Mouse (Mus musculus) CH12.LX (cell line): ENCODE data around the gene Socs2. TPM values are rescaled to one million over a fixed set of nuclear protein-coding genes. Genes with fewer than 3 reads are reported as not detected.

Source experiments
- DNase-seq: peaks from one replicate; pipeline ENCODE4 v3.0.0-alpha.2; 2013; ENCODE audit errors: extremely low read depth
- H3K27ac ChIP-seq: 2 replicates; pipeline ENCODE4 v1.5.1; 2012; ENCODE audit warnings: low read depth, mild to moderate bottlenecking, control low read depth, moderate library complexity; ENCODE audit not compliant: insufficient read depth
- H3K27me3 ChIP-seq: replicated peaks from 2 replicates; pipeline ENCODE3; 2012; ENCODE audit warnings: inconsistent platforms
- H3K36me3 ChIP-seq, 2 experiments: replicated peaks in 1 of 2; 2 replicates each; pipeline versions ENCODE3 to v1.6.1; 2012; ENCODE audit warnings: inconsistent platforms in 1 of 2, low read length in 1 of 2, mild to moderate bottlenecking in 1 of 2, mixed read lengths in 1 of 2, moderate library complexity in 1 of 2; ENCODE audit not compliant: control insufficient read depth in 1 of 2, insufficient read depth in 1 of 2
- H3K4me1 ChIP-seq, 2 experiments: 2 replicates each; pipeline ENCODE4 v1.6.1; 2012; ENCODE audit warnings: inconsistent platforms in 1 of 2, moderate library complexity in 1 of 2; ENCODE audit not compliant: insufficient read depth in 2 of 2, control insufficient read depth in 1 of 2
- H3K4me2 ChIP-seq: 2 replicates; pipeline ENCODE4 v1.6.1; 2012; ENCODE audit warnings: low read depth, mild to moderate bottlenecking, control low read depth; ENCODE audit not compliant: poor library complexity, insufficient read depth, severe bottlenecking
- H3K4me3 ChIP-seq, 3 experiments: fragments of 150-350 bp in 1 of 3; sonication (generic) in 1 of 3; replicated peaks in 1 of 3; 2 replicates each; pipeline versions ENCODE3 to v1.5.1; 2011 to 2012; ENCODE audit warnings: low read depth in 2 of 3, low read length in 2 of 3, mild to moderate bottlenecking in 2 of 3, moderate library complexity in 2 of 3, control low read depth in 1 of 3, improper control_type of control experiment in 1 of 3, inconsistent platforms in 1 of 3, mixed read lengths in 1 of 3; ENCODE audit not compliant: poor library complexity in 1 of 3
- H3K79me2 ChIP-seq: replicated peaks from 2 replicates; pipeline ENCODE4 v1.6.1; 2012; ENCODE audit warnings: mild to moderate bottlenecking, moderate library complexity; ENCODE audit not compliant: control insufficient read depth, poor library complexity, insufficient read depth, severe bottlenecking; ENCODE audit errors: extremely low read depth
- H3K9ac ChIP-seq: 2 replicates; pipeline ENCODE4 v1.6.1; 2012; ENCODE audit warnings: low read depth, mild to moderate bottlenecking, control low read depth, moderate library complexity; ENCODE audit not compliant: insufficient read depth
- H3K9me3 ChIP-seq: replicated peaks from 2 replicates; pipeline ENCODE3; 2012; ENCODE audit warnings: low read length, inconsistent platforms, mixed read lengths
- CHD1 ChIP-seq: IDR thresholded peaks from 2 replicates; pipeline ENCODE4 v1.6.1; 2012; ENCODE audit warnings: low read depth, low read length, improper control_type of control experiment, inconsistent platforms
- CTCF ChIP-seq, 2 experiments: IDR thresholded peaks in 1 of 2; conservative IDR thresholded peaks in 1 of 2; 2 replicates each; pipeline ENCODE4 v1.5.1; 2011 to 2012; ENCODE audit warnings: low read depth in 2 of 2, low read length in 2 of 2, improper control_type of control experiment in 1 of 2, inconsistent platforms in 1 of 2, mild to moderate bottlenecking in 1 of 2, moderate library complexity in 1 of 2
- E2F4 ChIP-seq: IDR thresholded peaks from 2 replicates; pipeline ENCODE4 v1.6.1; 2011; ENCODE audit warnings: low read depth, low read length, improper control_type of control experiment; ENCODE audit not compliant: insufficient replicate concordance
- EP300 ChIP-seq: IDR thresholded peaks from 2 replicates; pipeline ENCODE4 v1.6.1; 2011; ENCODE audit warnings: low read length, improper control_type of control experiment
- GABPA ChIP-seq: IDR thresholded peaks from 2 replicates; pipeline ENCODE4 v1.6.1; 2012; ENCODE audit warnings: low read depth, low read length, improper control_type of control experiment, inconsistent platforms; ENCODE audit not compliant: insufficient replicate concordance
- HCFC1 ChIP-seq: IDR thresholded peaks from 2 replicates; pipeline ENCODE4 v1.6.1; 2012; ENCODE audit warnings: low read depth, mild to moderate bottlenecking, inconsistent platforms, low read length, improper control_type of control experiment
- IRF4 ChIP-seq: IDR thresholded peaks from 2 replicates; pipeline ENCODE4 v1.6.1; 2014; ENCODE audit warnings: low read depth, mild to moderate bottlenecking, inconsistent platforms, low read length, improper control_type of control experiment
- JUND ChIP-seq: conservative IDR thresholded peaks from 2 replicates; pipeline ENCODE4 v1.6.1; 2011; ENCODE audit warnings: low read depth, low read length, improper control_type of control experiment
- KAT2A ChIP-seq: IDR thresholded peaks from 2 replicates; pipeline ENCODE4 v1.6.1; 2012; ENCODE audit warnings: low read length, improper control_type of control experiment, inconsistent platforms; ENCODE audit not compliant: insufficient replicate concordance
- MAFK ChIP-seq: IDR thresholded peaks from 2 replicates; pipeline ENCODE4 v1.6.1; 2011; ENCODE audit warnings: low read length, improper control_type of control experiment; ENCODE audit not compliant: insufficient replicate concordance
- MAX ChIP-seq: IDR thresholded peaks from 2 replicates; pipeline ENCODE4 v1.6.1; 2011; ENCODE audit warnings: low read length, improper control_type of control experiment
- MAZ ChIP-seq: IDR thresholded peaks from 2 replicates; pipeline ENCODE4 v1.6.1; 2012; ENCODE audit warnings: low read depth, mild to moderate bottlenecking, inconsistent platforms, low read length, improper control_type of control experiment, moderate library complexity
- MXI1 ChIP-seq: IDR thresholded peaks from 2 replicates; pipeline ENCODE4 v1.6.1; 2011; ENCODE audit warnings: mild to moderate bottlenecking, low read depth, low read length, improper control_type of control experiment
- NRF1 ChIP-seq: IDR thresholded peaks from 2 replicates; pipeline ENCODE4 v1.6.1; 2014; ENCODE audit warnings: low read depth, mild to moderate bottlenecking, inconsistent platforms, low read length, improper control_type of control experiment, moderate library complexity
- POLR2A ChIP-seq: IDR thresholded peaks from 2 replicates; pipeline ENCODE4 v1.6.1; 2011; ENCODE audit warnings: low read depth, mild to moderate bottlenecking, improper control_type of control experiment, low read length
- POLR2AphosphoS2 ChIP-seq: IDR thresholded peaks from 2 replicates; pipeline ENCODE4 v1.6.1; 2011; ENCODE audit warnings: low read depth, low read length, improper control_type of control experiment
- SIN3A ChIP-seq: IDR thresholded peaks from 2 replicates; pipeline ENCODE4 v1.6.1; 2012; ENCODE audit warnings: low read length, improper control_type of control experiment, inconsistent platforms
- TBP ChIP-seq: conservative IDR thresholded peaks from 2 replicates; pipeline ENCODE4 v1.6.1; 2011; ENCODE audit warnings: low read depth, low read length, improper control_type of control experiment
- TCF12 ChIP-seq: IDR thresholded peaks from 2 replicates; pipeline ENCODE4 v1.6.1; 2014; ENCODE audit warnings: low read depth, mild to moderate bottlenecking, inconsistent platforms, low read length, improper control_type of control experiment
- USF1 ChIP-seq: IDR thresholded peaks from 2 replicates; pipeline ENCODE4 v1.6.1; 2014; ENCODE audit warnings: low read depth, mild to moderate bottlenecking, inconsistent platforms, low read length, improper control_type of control experiment
- USF2 ChIP-seq: conservative IDR thresholded peaks from 2 replicates; pipeline ENCODE4 v1.6.1; 2011; ENCODE audit warnings: low read depth, low read length, improper control_type of control experiment
- ZC3H11A ChIP-seq: IDR thresholded peaks from 2 replicates; pipeline ENCODE4 v1.6.1; 2012; ENCODE audit warnings: low read depth, mild to moderate bottlenecking, inconsistent platforms, low read length, improper control_type of control experiment
- ZKSCAN1 ChIP-seq: IDR thresholded peaks from 2 replicates; pipeline ENCODE4 v1.6.1; 2012; ENCODE audit warnings: low read depth, inconsistent platforms, low read length, improper control_type of control experiment, borderline replicate concordance
- ZNF384 ChIP-seq: IDR thresholded peaks from 2 replicates; pipeline ENCODE4 v1.6.1; 2012; ENCODE audit warnings: low read depth, low read length, improper control_type of control experiment, inconsistent platforms
- dilution Hi-C: fragments of 300-500 bp; cut with MboI; formaldehyde crosslinking; loops from 2 replicates; pipeline ENCODE4 v1.14.3; 2020; ENCODE audit warnings: low sequenced_read_pairs; ENCODE audit not compliant: extremely low pct_unique_long_range_greater_than_20kb, extremely low pct_ligation_motif_present
- in situ Hi-C: fragments of 300-500 bp; cut with MboI; formaldehyde crosslinking; loops from 3 replicates; pipeline ENCODE4 v1.14.3; 2019; ENCODE audit warnings: low sequenced_read_pairs, low pct_ligation_motif_present, low pct_unique_long_range_greater_than_20kb, mixed read lengths
- polyA plus RNA-seq: library from polyadenylated mRNA; unstranded; fragments of >175 nt; gene quantifications from 2 replicates; pipeline ENCODE4 v1.2.1, GENCODE M21; 2012; ENCODE audit warnings: low read depth; ENCODE audit not compliant: insufficient read length
- total RNA-seq, 2 experiments: library from RNA; depleted of rRNA; stranded (reverse); fragments of 300-350 nt in 1 of 2; fragments of >200 nt in 1 of 2; gene quantifications; 2 replicates each; pipeline ENCODE4 v1.2.3; 2012 to 2014

Socs2 gene
- total and polyA plus RNA-seq, 3 experiments, result 7.8 to 16.3 (median 15.7) TPM

DNA sequence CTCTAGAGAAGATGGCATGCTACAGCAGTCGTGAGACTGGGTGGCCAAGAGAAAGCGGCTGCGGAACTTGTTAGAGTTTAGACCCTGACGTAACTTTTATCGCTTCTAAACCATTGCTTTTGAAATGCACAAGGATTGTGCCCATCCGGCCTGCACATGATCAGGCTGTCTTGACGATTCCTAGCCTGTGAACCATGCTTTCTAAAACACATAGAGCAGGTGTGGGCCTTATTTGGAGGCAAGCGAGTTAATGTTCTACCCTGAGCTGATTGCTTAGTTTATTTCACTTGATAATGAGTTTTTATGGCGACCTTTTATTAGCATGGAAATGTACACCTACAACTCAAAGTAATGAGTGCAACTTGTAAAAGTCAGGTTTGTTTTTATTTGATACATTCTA is 5.8 kb downstream of the Socs2 start:
- Histone ChIP-seq H3K4me2 (no peak overlapping the region), H3K36me3 (peaks cover 2 to 21% of the 10 kb centered on the region in 2 experiments), H3K4me3 (no peak overlapping the region), H3K4me1 (peaks cover 0 to 4% of the 10 kb centered on the region in 2 experiments; a peak in 1 of 4 replicates), H3K27ac (no peak overlapping the region), H3K9me3 (no peaks in the 10 kb centered on the region), H3K9ac (no peak overlapping the region), H3K79me2 (no peaks in the 10 kb centered on the region), H3K27me3 (no peaks in the 10 kb centered on the region)
- in situ Hi-C loops, result loop anchor here (10.0 kb wide), 1 partner anchor 416 kb away; no protein-coding TSS in a partner anchor
- no peak for DNase-seq
- dilution Hi-C loops, result no loop called here
- TF ChIP-seq SIN3A (no peak), MAZ (no peak), NRF1 (no peak), POLR2A (no peak), CHD1 (no peak), GABPA (no peak), TCF12 (no peak), ZC3H11A (no peak), JUND (no peak), EP300 (no peak), MXI1 (no peak), ZKSCAN1 (no peak), POLR2AphosphoS2 (no peak)

DNA sequence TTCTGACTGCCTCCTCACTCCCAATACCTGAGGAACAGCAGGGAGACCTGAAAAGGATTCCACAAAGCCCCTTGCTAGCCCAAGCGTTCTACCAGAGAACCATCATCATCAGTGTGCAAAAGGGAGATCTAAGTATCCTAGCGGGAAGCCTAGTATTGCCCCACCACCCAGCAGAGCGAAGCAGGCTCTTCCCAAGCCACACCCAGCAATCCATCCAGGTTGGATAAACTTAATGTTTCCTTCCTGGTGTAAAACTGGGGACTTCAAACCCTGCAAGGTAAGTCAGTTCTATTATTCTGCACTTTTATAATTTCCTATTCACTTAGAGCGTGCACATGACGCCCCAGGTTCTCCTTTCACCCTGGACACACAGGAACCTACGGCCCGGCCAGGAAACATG is 6.3 kb downstream of the Socs2 start:
- in situ Hi-C loops, result loop anchor here (10.0 kb wide), 1 partner anchor 416 kb away; no protein-coding TSS in a partner anchor
- dilution Hi-C loops, result no loop called here
- no peak overlapping the region for H3K27ac ChIP-seq
- H3K9ac ChIP-seq, result no peak overlapping the region
- no peak overlapping the region for H3K4me3 ChIP-seq
- no peaks in the 10 kb centered on the region for H3K27me3 ChIP-seq
- TF ChIP-seq E2F4 (no peak), MAX (no peak), CHD1 (no peak), ZC3H11A (no peak), TBP (no peak), MAZ (no peak), USF2 (no peak), NRF1 (no peak), MAFK (no peak), IRF4 (no peak), ZNF384 (no peak), ZKSCAN1 (no peak), USF1 (no peak), CTCF (conservative IDR thresholded peaks at IDR 0.05 in 1 of 2, IDR thresholded peaks at IDR 0.05 in 1 of 2; ENCODE audit: low read depth in 2 of 2, low read length in 2 of 2) (no peak), TCF12 (no peak), KAT2A (no peak), POLR2A (no peak), HCFC1 (no peak)
- peaks cover 0 to 4% of the 10 kb centered on the region in 2 experiments; a peak in 1 of 4 replicates for H3K4me1 ChIP-seq
- H3K4me2 ChIP-seq, result no peak overlapping the region
- peaks cover 2 to 21% of the 10 kb centered on the region in 2 experiments for H3K36me3 ChIP-seq
- no peak for DNase-seq
- H3K9me3 ChIP-seq, result no peaks in the 10 kb centered on the region
- no peaks in the 10 kb centered on the region for H3K79me2 ChIP-seq
